Mouse (Mus musculus) ES-E14 (cell line): ENCODE results near the gene Zfp771. TPM values are rescaled to one million over a fixed set of nuclear protein-coding genes. Genes with fewer than 3 reads are reported as not detected.
A peak's percentile ranks its signal among the peaks of the same experiment; 100 is the strongest.

ENCODE experiments used
- DNase-seq: peaks from one replicate; pipeline ENCODE4 v3.0.0-alpha.2; 2013; ENCODE audit warnings: low read depth, low spot score
- H3K27ac ChIP-seq: 2 replicates; pipeline ENCODE4 v1.5.1; 2012; ENCODE audit warnings: low read depth, mild to moderate bottlenecking, low read length, moderate library complexity, mixed read lengths; ENCODE audit not compliant: poor library complexity, insufficient read depth, severe bottlenecking
- H3K36me3 ChIP-seq: 2 replicates; pipeline ENCODE4 v1.6.1; 2012; ENCODE audit warnings: mild to moderate bottlenecking, low read length, moderate library complexity, mixed read lengths; ENCODE audit not compliant: control insufficient read depth, poor library complexity, insufficient read depth, severe bottlenecking
- H3K4me1 ChIP-seq, 2 experiments: fragments of 150-350 bp in 1 of 2; sonication (generic) in 1 of 2; 2 replicates each; pipeline ENCODE4 v1.6.1; 2012; ENCODE audit warnings: low read length in 2 of 2, mild to moderate bottlenecking in 1 of 2, mixed read lengths in 1 of 2; ENCODE audit not compliant: control insufficient read depth in 2 of 2, insufficient read depth in 2 of 2, poor library complexity in 1 of 2
- H3K4me3 ChIP-seq, 2 experiments: fragments of 150-350 bp in 1 of 2; sonication (generic) in 1 of 2; 2 replicates each; pipeline ENCODE4 v1.5.1; 2012; ENCODE audit warnings: low read length in 2 of 2, low read depth in 1 of 2, mild to moderate bottlenecking in 1 of 2, mixed read lengths in 1 of 2; ENCODE audit not compliant: insufficient read depth in 1 of 2, poor library complexity in 1 of 2, severe bottlenecking in 1 of 2
- H3K9ac ChIP-seq: 2 replicates; pipeline ENCODE4 v1.6.1; 2012; ENCODE audit warnings: low read depth, mild to moderate bottlenecking, low read length, mixed read lengths; ENCODE audit not compliant: poor library complexity, insufficient read depth, severe bottlenecking
- H3K9me3 ChIP-seq: fragments of 150-350 bp; sonication (generic); 2 replicates; pipeline ENCODE4 v1.6.1; 2012; ENCODE audit warnings: low read depth, mild to moderate bottlenecking, low read length; ENCODE audit not compliant: control insufficient read depth, insufficient read depth
- CHD2 ChIP-seq: IDR thresholded peaks from 2 replicates; pipeline ENCODE4 v1.6.1; 2014; ENCODE audit warnings: mild to moderate bottlenecking, low read depth, low read length, inconsistent platforms
- HCFC1 ChIP-seq: IDR thresholded peaks from 2 replicates; pipeline ENCODE4 v1.6.1; 2012; ENCODE audit warnings: low read length, inconsistent platforms, borderline replicate concordance; ENCODE audit not compliant: insufficient read depth
- MAFK ChIP-seq: IDR thresholded peaks from 2 replicates; pipeline ENCODE4 v1.6.1; 2014; ENCODE audit warnings: mild to moderate bottlenecking, low read depth, low read length, inconsistent platforms; ENCODE audit not compliant: insufficient read depth
- ZC3H11A ChIP-seq: IDR thresholded peaks from 2 replicates; pipeline ENCODE4 v1.6.1; 2012; ENCODE audit warnings: low read depth, mild to moderate bottlenecking, inconsistent platforms, low read length, borderline replicate concordance
- ZNF384 ChIP-seq: IDR thresholded peaks from 2 replicates; pipeline ENCODE4 v1.6.1; 2012; ENCODE audit warnings: low read depth, low read length, inconsistent platforms
- in situ Hi-C, 2 experiments: fragments of 600-800 bp; cut with MboI; formaldehyde crosslinking; loops; one replicate each; pipeline ENCODE4 v1.15.1; 2025; ENCODE audit warnings: low sequenced_read_pairs in 2 of 2, inconsistent platforms in 1 of 2; ENCODE audit not compliant: unreplicated experiment in 2 of 2
- total RNA-seq: library from RNA; depleted of rRNA; stranded (reverse); fragments of 300-350 nt; gene quantifications from 2 replicates; pipeline ENCODE4 v1.2.3, GENCODE M21; 2012

Zfp771 gene
- total RNA-seq, 1 experiment: 21.6 TPM

- Histone ChIP-seq H3K36me3 (peaks cover 2% of the 10 kb centered on the region; the same call in 1 of the 2 replicates), H3K4me3 (no peak overlapping the region; a peak in 2 of 4 replicates), H3K9me3 (no peaks in the 10 kb centered on the region), H3K4me1 (peaks cover 7 to 16% of the 10 kb centered on the region in 2 experiments; a peak in 3 of 4 replicates), H3K27ac (peak overlapping the region; percentile 86), H3K9ac (peak overlapping the region; percentile 57)
- TF ChIP-seq ZNF384 (0 out of 2 replicates have a peak, but pooled peaks have one; percentile 8), MAFK (peak; percentile 87), ZC3H11A (no peak)
- no peak for DNase-seq
- in situ Hi-C loops: no loop called here
Observed at GRCm38 (mm10) chr7:127223515-127224478, 20.3 kb upstream of the Zfp771 start.

- in situ Hi-C loops: no loop called here
- no peak for TF ChIP-seq HCFC1
- no peak for TF ChIP-seq MAFK
- TF ChIP-seq CHD2: no peak
- TF ChIP-seq ZNF384: no peak
- no peak for TF ChIP-seq ZC3H11A
Observed at GRCm38 (mm10) chr7:127224616-127225015, 19.5 kb upstream of the Zfp771 start.

GRCm38 (mm10) chr7:127225147-127225995 lies 18.7 kb upstream of the Zfp771 start:
- peak overlapping the region; percentile 81 for H3K27ac ChIP-seq
- no peak overlapping the region for H3K4me3 ChIP-seq
- no peak for DNase-seq
- H3K9me3 ChIP-seq: no peaks in the 10 kb centered on the region
- TF ChIP-seq MAFK (no peak), CHD2 (no peak), HCFC1 (no peak), ZNF384 (no peak), ZC3H11A (no peak)
- peaks cover 7 to 15% of the 10 kb centered on the region in 2 experiments; a peak in 3 of 4 replicates for H3K4me1 ChIP-seq
- in situ Hi-C loops: no loop called here
- H3K36me3 ChIP-seq: peaks cover 2% of the 10 kb centered on the region; the same call in 1 of the 2 replicates
- H3K9ac ChIP-seq: 0 out of 2 replicates have a peak overlapping the region, but pooled peaks have one; percentile 3

More at GRCm38 (mm10) chr7:127224616-127225015, 19.5 kb upstream of the Zfp771 start:
- Histone ChIP-seq H3K36me3 (peaks cover 2% of the 10 kb centered on the region; the same call in 1 of the 2 replicates), H3K9me3 (no peaks in the 10 kb centered on the region), H3K27ac (peak overlapping the region; percentile 86), H3K9ac (peak overlapping the region; percentile 14; the same call in 1 of the 2 replicates), H3K4me1 (peaks cover 7 to 13% of the 10 kb centered on the region in 2 experiments; a peak in 3 of 4 replicates), H3K4me3 (no peak overlapping the region; a peak in 1 of 4 replicates)
- no peak for DNase-seq

GRCm38 (mm10) chr7:127228615-127229303 lies 15.3 kb upstream of the Zfp771 start:
- Histone ChIP-seq H3K9me3 (no peaks in the 10 kb centered on the region), H3K36me3 (peaks cover 8% of the 10 kb centered on the region)

More at GRCm38 (mm10) chr7:127228615-127229303, 15.3 kb upstream of the Zfp771 start:
- peak overlapping the region; percentile 66; the same call in 1 of the 2 replicates for H3K9ac ChIP-seq
- H3K4me1 ChIP-seq: peaks cover 3 to 17% of the 10 kb centered on the region in 2 experiments; a peak in 2 of 4 replicates
- H3K4me3 ChIP-seq: no peak overlapping the region
- H3K27ac ChIP-seq: peak overlapping the region; percentile 65; the same call in 1 of the 2 replicates
- TF ChIP-seq ZNF384: no peak
- no peak for TF ChIP-seq CHD2
- TF ChIP-seq HCFC1: no peak
- TF ChIP-seq ZC3H11A: no peak
- no peak for TF ChIP-seq MAFK
- in situ Hi-C loops: no loop called here
- peak; percentile 96 for DNase-seq
